Mouse (Mus musculus) hindbrain, embryonic 10.5 days (tissue): ENCODE measurements at regions not wholly inside any gene's neighbourhood (a gene's known extent, or its start where the extent isn't known, plus 50 kb on each side); places are given as distances from the start of the nearest gene placed in this dataset.

Experiments
- DNase-seq: peaks from one replicate; pipeline ENCODE4 v3.0.0-alpha.2; 2017; ENCODE audit warnings: low spot score
- H3K27ac ChIP-seq: fragments of 300-500 bp; sonication (generic); 2 replicates; pipeline ENCODE4 v1.5.1; 2016; ENCODE audit warnings: mild to moderate bottlenecking, moderate library complexity
- H3K27me3 ChIP-seq: fragments of 300-500 bp; sonication (generic); 2 replicates; pipeline ENCODE4 v1.6.1; 2016; ENCODE audit warnings: mild to moderate bottlenecking; ENCODE audit not compliant: poor library complexity, insufficient read depth, severe bottlenecking
- H3K36me3 ChIP-seq: fragments of 300-500 bp; sonication (generic); 2 replicates; pipeline ENCODE4 v1.6.1; 2016; ENCODE audit warnings: mild to moderate bottlenecking, moderate library complexity
- H3K4me1 ChIP-seq: fragments of 300-500 bp; sonication (generic); replicated peaks from 2 replicates; pipeline ENCODE4 v1.6.1; 2016; ENCODE audit warnings: mild to moderate bottlenecking
- H3K4me3 ChIP-seq: fragments of 300-500 bp; sonication (generic); 2 replicates; pipeline ENCODE4 v1.5.1; 2016; ENCODE audit warnings: mild to moderate bottlenecking, moderate library complexity
- H3K9me3 ChIP-seq: fragments of 300-500 bp; sonication (generic); 2 replicates; pipeline ENCODE4 v1.6.1; 2016; ENCODE audit warnings: mild to moderate bottlenecking, moderate library complexity
- WGBS: fragments of 180-500 bp; shearing (Covaris S2); methylation state at CpG from one replicate; pipeline ENCODE4 v1.1.7; 2016; 5-methylcytosine and 5-hydroxymethylcytosine counted together

- DNase-seq = no peak
- Histone ChIP-seq H3K27me3 (no peaks in the 10 kb centered on the region), H3K9me3 (no peaks in the 10 kb centered on the region), H3K36me3 (no peaks in the 10 kb centered on the region), H3K27ac (no peak overlapping the region), H3K4me1 (peaks cover 50% of the 10 kb centered on the region), H3K4me3 (no peak overlapping the region)
- WGBS = 94% methylated on average over 6 of the region's 6 CpGs
Measured at GRCm38 (mm10) chr2:103899713-103900112, 58.1 kb upstream of the Lmo2 start.

- Histone ChIP-seq H3K4me3 (no peak overlapping the region), H3K27ac (peak overlapping the region; percentile 36; the same call in 1 of the 2 replicates), H3K36me3 (no peaks in the 10 kb centered on the region), H3K4me1 (peaks cover 44% of the 10 kb centered on the region), H3K27me3 (no peaks in the 10 kb centered on the region), H3K9me3 (no peaks in the 10 kb centered on the region)
- WGBS = 60% methylated on average over 5 of the region's 5 CpGs
- DNase-seq = no peak
Measured at GRCm38 (mm10) chr2:103900384-103900783, 57.4 kb upstream of the Lmo2 start.

GRCm38 (mm10) chr2:103901457-103901856 is 56.3 kb upstream of the Lmo2 start:
- Histone ChIP-seq H3K4me3 (no peak overlapping the region), H3K27me3 (no peaks in the 10 kb centered on the region), H3K9me3 (no peaks in the 10 kb centered on the region), H3K27ac (peak overlapping the region; percentile 67; the same call in 1 of the 2 replicates), H3K4me1 (peaks cover 43% of the 10 kb centered on the region), H3K36me3 (no peaks in the 10 kb centered on the region)
- 83% methylated on average over 1 of the region's 1 CpGs for WGBS
- DNase-seq = no peak

- peaks cover 40% of the 10 kb centered on the region for H3K4me1 ChIP-seq
- H3K4me3 ChIP-seq = no peak overlapping the region
- DNase-seq = no peak
- no peaks in the 10 kb centered on the region for H3K9me3 ChIP-seq
- 67% methylated on average over 11 of the region's 11 CpGs for WGBS
- H3K27ac ChIP-seq = peak overlapping the region; percentile 40
- H3K36me3 ChIP-seq = no peaks in the 10 kb centered on the region
- no peaks in the 10 kb centered on the region for H3K27me3 ChIP-seq
Measured at GRCm38 (mm10) chr2:103902777-103903176, 55.0 kb upstream of the Lmo2 start.

GRCm38 (mm10) chr2:103905681-103906080 is 52.1 kb upstream of the Lmo2 start:
- Histone ChIP-seq H3K27me3 (no peaks in the 10 kb centered on the region), H3K9me3 (no peaks in the 10 kb centered on the region), H3K4me1 (peaks cover 33% of the 10 kb centered on the region), H3K4me3 (no peak overlapping the region), H3K36me3 (no peaks in the 10 kb centered on the region), H3K27ac (no peak overlapping the region; the same call in 1 of the 2 replicates)
- DNase-seq = peak; percentile 28
- 64% methylated on average over 1 of the region's 1 CpGs for WGBS

GRCm38 (mm10) chr2:103906581-103907184 is 51.1 kb upstream of the Lmo2 start:
- H3K4me3 ChIP-seq = no peak overlapping the region
- H3K36me3 ChIP-seq = no peaks in the 10 kb centered on the region
- 49% methylated on average over 2 of the region's 2 CpGs for WGBS
- H3K27ac ChIP-seq = no peak overlapping the region
- no peaks in the 10 kb centered on the region for H3K27me3 ChIP-seq
- H3K4me1 ChIP-seq = peaks cover 24% of the 10 kb centered on the region
- no peak for DNase-seq
- no peaks in the 10 kb centered on the region for H3K9me3 ChIP-seq
